Mouse (Mus musculus): ENCODE data around the gene Tll2.

The Tll2 gene

GRCm38 (mm10) chr19:41083646-41084045 lies 123.0 kb downstream of the Tll2 start:
- TF ChIP-seq GATA4 (IDR thresholded peaks at IDR 0.05; ENCODE audit: insufficient replicate concordance, low read length) = no peak

- TF ChIP-seq GATA4 (IDR thresholded peaks at IDR 0.05; ENCODE audit: insufficient replicate concordance, low read length) = no peak
These were observed 125.0 kb downstream of the Tll2 start for GRCm38 (mm10) chr19:41081589-41081988.

- no peak for TF ChIP-seq GATA4 (IDR thresholded peaks at IDR 0.05; ENCODE audit: insufficient replicate concordance, low read length)
These were observed 129.7 kb downstream of the Tll2 start, which contains the start of gene Opalin for GRCm38 (mm10) chr19:41076906-41077305. Gene Opalin, minus strand, starts transcription at chr19:41077113.

- no peak for TF ChIP-seq GATA4 (IDR thresholded peaks at IDR 0.05; ENCODE audit: insufficient replicate concordance, low read length)
These were observed 132.7 kb downstream of the Tll2 start for GRCm38 (mm10) chr19:41073746-41074455.

GRCm38 (mm10) chr19:41071500-41071899 lies 135.1 kb downstream of the Tll2 start:
- no peak for TF ChIP-seq GATA4 (IDR thresholded peaks at IDR 0.05; ENCODE audit: insufficient replicate concordance, low read length)

GRCm38 (mm10) chr19:41054702-41055101 lies 151.9 kb downstream of the Tll2 start:
- no peak for TF ChIP-seq GATA4 (IDR thresholded peaks at IDR 0.05; ENCODE audit: insufficient replicate concordance, low read length)

GRCm38 (mm10) chr19:41053530-41053929 lies 153.1 kb downstream of the Tll2 start:
- TF ChIP-seq GATA4 (IDR thresholded peaks at IDR 0.05; ENCODE audit: insufficient replicate concordance, low read length) = no peak

- no peak for TF ChIP-seq GATA4 (IDR thresholded peaks at IDR 0.05; ENCODE audit: insufficient replicate concordance, low read length)
These were observed 154.4 kb downstream of the Tll2 start for GRCm38 (mm10) chr19:41052247-41052646.

- no peak for TF ChIP-seq GATA4 (IDR thresholded peaks at IDR 0.05; ENCODE audit: insufficient replicate concordance, low read length)
These were observed 154.9 kb downstream of the Tll2 start for GRCm38 (mm10) chr19:41051714-41052113.

GRCm38 (mm10) chr19:41048187-41048559 lies 158.5 kb downstream of the Tll2 start:
- peak; percentile 90; the same call in 1 of the 2 replicates for TF ChIP-seq GATA4 (IDR thresholded peaks at IDR 0.05; ENCODE audit: insufficient replicate concordance, low read length)

GRCm38 (mm10) chr19:41047437-41048186 lies 159.0 kb downstream of the Tll2 start:
- TF ChIP-seq GATA4 (IDR thresholded peaks at IDR 0.05; ENCODE audit: insufficient replicate concordance, low read length) = no peak

- no peak for TF ChIP-seq GATA4 (IDR thresholded peaks at IDR 0.05; ENCODE audit: insufficient replicate concordance, low read length)
These were observed 161.4 kb downstream of the Tll2 start for GRCm38 (mm10) chr19:41045091-41045770.

GRCm38 (mm10) chr19:41039110-41039509 lies 167.5 kb downstream of the Tll2 start:
- no peak for TF ChIP-seq GATA4 (IDR thresholded peaks at IDR 0.05; ENCODE audit: insufficient replicate concordance, low read length)

- no peak for TF ChIP-seq GATA4 (IDR thresholded peaks at IDR 0.05; ENCODE audit: insufficient replicate concordance, low read length)
These were observed 170.7 kb downstream of the Tll2 start for GRCm38 (mm10) chr19:41035809-41036551.
